Mouse (Mus musculus) cerebellum, adult 11-12 months (tissue): ENCODE measurements around the gene Ankrd23.

Experiments
- DNase-seq: peaks from one replicate; pipeline ENCODE4 v3.0.0; 2022

Gene Ankrd23

DNA sequence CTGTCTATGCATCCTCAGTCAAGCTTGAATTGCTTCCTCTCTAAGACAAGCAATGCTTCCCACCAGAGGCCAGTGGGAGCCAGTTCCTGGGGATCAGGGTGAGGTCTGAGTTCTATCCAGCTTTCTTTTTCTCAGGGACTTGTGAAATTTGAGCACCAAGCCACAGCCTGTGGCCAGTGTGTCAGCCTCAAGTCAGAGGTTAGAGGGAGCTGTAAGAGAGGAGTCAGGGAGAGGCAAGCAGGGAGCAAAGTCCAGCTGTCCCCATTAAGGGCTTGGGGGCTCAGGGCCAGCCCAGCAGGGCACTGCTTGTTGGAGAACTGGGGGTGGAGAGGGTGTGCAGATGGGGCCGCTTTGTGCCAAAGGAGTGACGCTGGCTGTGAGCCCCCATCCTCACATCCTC, 26.5 kb upstream of the Ankrd23 start:
- no peak for DNase-seq

DNA sequence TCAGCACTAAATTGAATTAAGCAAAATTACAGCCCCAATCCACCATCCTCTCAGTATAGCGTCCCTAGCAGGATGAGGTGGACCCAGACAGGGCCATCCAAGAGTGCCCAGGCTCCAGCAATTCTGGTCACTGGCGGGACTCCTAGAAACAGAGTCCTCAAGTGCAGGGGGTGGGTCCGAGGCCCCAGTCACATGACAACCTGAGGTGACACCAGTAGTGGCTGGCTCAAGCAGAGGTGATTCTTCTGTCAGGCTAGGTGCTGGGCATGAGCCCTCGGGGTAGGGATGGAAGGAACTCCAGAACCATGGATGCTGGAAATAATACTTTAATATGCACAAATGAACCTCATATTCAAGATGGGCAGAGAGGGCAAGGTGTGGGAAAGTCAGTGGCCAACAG, 25.7 kb upstream of the Ankrd23 start:
- DNase-seq, result no peak

DNA sequence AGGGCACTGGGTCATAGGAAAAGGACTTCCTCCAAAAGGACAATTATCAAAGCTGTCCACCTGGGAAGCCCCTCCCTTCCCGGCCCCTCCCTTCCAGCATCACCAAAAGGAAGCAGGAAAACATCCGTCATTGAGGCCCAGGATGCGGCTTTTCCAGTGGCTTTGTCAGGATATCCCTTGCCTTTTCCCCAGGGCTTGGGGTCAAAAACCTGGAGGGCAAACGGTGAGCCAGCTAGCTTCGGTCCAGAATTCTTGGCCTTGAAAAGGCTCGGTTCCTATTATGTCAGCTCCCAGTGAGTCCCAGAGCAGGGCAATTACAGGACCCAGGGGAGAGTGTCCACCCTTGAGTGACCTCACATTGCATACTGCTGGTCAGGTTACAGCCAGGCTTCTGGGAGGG, 24.2 kb upstream of the Ankrd23 start:
- no peak for DNase-seq

DNA sequence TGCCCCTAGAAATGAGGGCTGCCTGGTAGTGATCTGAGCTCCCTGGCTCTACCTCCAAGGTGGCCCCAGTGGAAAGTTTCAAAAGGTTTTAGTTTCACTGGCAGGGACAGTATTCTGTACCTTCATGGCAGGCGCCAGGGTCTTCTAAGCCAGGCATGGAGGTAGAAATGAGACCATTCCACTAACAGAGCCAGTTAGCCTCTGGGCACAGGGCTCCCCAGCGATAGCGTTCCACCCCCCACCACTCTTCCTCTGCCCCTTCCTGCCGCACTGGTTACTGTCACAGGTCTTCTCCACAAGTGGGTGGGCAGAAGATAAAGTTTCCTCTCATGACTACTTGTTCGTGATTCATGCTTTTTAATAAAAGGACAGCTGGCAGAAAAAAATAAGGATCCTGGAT, 23.2 kb upstream of the Ankrd23 start:
- DNase-seq, result no peak

DNA sequence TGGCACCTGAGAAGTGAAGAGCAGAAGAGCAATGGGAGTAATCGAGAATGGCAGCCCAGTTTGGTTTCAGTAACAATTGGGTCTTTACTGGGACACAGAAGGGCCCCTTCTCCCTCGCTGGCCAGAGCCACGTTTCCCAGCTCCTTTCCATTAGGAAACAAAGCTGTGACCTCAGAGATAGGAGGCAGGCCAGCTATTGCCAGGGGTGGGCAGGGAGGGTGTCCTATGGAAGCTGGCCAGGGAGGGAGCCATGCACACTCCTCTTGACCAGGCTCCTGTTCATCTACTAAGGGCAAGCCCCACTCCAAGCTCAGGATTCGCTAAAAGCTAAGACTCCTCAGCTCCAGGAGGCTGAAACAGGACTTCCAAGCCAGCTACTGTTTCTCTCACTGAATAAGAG, 22.6 kb upstream of the Ankrd23 start:
- no peak for DNase-seq

DNA sequence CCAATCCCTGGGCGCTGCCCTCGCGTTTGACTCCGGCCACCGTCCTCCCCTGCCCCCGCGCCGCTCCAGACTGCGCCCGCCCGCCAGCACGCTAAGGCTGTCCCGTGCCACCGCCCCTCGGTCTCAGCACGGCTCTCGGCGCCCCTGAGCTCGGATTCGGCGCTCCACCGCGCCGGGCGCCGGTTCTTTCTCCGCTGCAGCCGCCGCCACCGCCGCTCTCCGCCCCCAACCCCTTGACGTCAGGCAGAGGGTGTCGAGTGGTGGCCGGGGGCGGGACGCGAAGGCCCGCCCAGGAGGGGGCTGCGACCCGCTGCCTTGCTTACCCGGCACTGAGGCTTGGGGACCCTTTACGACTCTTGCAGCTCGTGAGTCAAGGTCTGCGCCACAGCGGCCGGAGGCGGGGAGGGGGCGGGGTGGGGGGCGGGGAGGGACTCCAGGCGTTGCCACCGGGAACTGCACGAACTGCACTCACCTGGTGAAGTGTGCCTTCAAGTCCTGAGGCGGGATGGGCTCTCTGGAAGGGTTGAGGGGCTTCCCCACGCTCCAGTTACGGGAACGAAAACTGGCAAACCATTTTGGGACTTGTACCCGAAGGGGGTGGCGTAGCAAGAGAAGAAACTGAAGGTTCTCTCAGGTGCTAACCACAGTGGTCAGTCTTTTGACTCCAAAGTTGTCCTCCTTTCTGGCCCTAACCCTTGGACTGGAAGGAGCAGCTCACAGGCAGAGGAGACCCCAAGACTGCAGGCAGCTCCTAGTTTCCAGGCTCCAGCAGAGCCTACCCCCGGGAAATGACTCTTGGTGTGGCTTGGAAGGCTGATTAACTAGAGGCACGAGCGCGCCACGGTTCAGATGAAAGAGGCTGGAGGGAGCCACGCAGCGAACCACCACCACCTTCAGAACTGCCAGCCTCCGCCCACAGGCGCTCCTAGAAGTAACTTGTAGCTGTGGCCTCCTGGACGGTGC, 21.6 kb upstream of the Ankrd23 start, which contains the start of gene Sema4c:
Gene Sema4c, minus strand, starts transcription at position 319 of the 963 bp plus-strand sequence.
- DNase-seq, result peak; percentile 72

DNA sequence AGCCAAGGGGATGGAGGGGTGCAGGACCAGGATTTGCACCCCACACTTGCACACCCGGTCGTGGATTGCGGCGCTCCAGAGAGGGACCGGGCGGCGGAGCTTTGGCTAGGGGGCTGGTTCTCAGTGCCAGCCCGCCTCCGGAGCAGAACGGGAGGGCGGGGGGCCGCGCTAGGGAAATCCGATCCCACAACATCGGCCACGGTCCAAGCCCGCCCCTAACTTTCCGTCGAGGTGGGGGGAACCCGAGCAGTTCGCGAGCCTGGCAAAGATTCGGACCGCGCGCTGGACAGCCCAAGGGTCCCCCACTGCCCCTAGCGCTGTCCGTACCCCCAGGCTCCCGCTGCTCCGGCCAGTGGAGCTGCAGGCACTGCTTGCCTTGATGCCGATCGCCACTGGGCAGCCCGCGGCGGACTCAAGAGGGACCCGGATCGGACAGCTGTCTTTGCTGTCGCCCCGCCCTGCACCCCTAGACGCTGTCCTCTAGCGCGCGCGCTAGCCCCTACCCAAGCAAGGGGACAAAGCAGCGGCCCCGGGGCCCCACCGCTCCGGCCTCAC, 20.9 kb upstream of the Ankrd23 start:
- DNase-seq, result no peak

DNA sequence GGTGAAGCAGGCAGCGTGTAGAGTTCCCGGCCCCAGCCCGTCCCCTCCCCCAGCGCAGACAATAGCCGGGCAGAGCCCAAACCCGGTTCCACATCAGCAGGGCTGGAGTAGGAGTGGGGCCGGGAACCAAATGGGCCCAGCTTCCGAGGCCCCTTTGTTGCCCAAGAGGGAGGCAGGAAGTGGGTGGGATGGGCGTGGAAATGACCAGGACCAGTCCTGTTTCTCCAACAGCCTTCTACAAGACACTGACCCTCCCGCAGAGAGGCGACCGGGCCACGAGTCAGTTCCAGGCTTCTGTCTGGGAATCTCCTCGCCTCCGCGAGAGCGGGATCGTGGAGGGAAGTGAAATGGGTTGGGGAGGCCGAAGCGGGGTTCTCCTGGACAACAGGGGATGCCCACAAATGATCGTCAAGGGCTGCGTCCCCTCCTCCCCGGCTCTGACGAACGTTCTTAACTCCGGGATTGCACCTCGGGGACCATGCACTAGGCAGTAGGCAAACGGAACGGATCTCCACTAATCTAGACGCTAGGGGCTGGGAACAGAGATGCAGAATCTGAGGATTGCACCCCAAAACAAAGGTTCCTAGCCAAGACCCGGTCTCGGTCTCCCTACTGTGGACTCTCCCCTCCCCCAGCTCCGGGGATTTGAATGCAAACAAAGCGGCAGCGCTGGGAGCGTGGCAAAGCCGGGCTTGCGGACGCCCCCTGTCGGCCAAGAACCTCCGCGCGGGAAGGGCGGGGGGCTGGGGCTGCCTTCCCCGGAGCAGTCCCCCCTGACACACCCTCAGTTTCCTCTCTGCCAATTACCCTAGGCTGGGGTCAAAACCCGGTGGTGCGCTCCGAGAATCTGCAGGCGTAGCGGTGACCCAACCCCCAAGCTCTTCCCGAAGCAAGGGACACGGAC, 20.1 kb upstream of the Ankrd23 start:
- peak; percentile 90 for DNase-seq

DNA sequence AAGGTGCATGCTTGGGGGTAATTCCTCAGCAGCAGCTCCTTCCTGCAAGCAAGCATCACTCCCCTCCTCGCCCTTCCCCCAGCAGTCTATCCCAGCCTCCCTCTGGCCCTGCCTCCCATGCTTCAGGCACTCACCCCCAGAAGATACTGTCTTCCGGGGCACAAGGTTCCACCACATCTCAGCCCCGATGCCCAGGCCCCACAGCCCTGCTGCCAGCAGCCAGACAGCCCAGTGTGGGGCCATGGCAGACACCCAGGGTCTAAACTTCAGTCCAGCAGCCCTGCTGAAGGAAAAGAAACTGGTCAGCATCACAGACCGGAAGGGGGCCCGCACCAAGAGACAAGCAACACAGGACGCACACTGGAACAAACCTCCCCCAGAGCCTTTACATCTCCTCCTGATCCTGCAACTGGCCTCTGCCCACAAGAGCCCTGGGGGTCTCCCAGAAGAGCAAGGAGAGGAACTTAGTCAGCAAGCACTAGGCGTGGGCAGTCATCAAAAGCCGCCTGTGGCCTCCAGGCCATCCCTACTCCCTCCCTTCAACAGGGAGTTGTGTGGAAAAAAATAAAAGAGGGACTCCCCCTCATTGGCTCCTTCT, 19.2 kb upstream of the Ankrd23 start:
- peak; percentile 75 for DNase-seq

DNA sequence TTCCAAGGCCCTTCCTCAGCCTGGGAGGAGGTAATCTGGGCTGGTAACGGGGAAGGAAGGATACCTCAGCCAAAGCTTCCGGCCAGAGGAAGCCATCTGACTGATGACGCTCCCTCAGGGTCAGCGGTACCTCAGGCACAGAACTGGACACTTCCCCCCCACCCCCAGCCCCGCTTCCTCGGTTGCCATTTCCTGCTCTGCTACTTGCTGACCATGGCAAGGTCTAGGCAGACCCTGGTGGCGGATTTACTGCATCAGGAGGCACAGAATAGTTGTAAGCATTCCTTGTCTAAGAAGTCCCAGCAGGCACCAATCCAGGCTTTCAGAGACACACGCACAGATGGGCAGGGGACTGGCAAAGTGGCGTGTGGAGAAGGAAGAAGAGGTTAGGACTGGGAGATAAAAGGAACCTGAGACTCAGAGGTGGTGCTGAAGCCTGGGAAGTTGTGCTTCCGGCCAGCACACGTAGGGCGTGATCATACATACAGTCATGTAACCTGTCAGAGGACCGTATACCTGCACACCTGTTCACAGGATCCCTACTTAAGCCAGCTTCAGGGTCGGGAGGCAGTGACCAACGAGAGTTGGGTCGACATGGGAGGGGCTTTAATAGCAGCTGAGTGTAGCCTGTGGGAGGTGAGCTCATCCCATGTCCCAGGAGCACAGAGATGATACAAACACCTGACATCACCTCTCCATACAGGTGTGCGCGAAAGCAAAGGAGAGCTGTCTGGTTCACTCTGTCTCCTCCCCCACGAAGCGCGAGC, 18.1 kb upstream of the Ankrd23 start:
- peak; percentile 50 for DNase-seq

DNA sequence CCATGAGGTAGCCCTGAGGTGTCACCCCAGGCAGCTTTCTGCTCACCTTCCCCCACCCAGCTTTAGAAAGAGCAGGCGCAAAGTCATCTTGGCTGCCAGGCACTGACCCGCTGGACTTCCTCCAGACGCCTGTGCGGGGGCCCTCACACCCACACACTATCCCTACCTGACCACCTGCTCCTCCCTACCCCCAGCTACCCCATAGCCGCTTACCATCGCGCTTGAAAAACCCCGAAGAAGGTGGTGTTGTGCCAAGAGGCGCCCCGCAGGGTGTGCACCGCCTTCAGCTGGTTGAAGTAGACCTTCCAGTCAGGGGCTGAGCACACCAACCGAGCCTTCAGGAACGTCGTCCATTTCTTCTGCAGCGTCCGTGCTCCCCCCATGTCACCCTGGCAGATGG, 15.8 kb upstream of the Ankrd23 start:
- DNase-seq, result peak; percentile 91

DNA sequence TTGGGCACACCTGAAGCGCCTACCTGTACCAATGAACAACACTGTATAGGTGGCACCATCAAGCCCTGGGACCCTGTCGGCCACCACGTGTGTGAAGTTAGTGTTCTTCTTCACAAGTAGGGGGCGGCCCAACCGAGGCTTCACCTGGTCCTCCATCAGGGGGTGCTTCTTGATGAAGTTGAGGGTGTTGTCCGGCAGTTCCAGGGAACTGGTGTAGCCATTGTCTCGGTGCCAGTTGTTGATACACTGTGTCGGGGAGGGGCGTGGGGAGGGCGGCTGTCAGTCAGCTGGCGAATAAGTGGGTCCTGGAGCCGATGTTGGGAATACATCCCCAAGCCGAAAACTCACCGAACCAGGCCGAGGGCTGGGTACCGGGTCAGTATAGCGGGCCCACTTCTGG, 15.2 kb upstream of the Ankrd23 start:
- peak; percentile 66 for DNase-seq

DNA sequence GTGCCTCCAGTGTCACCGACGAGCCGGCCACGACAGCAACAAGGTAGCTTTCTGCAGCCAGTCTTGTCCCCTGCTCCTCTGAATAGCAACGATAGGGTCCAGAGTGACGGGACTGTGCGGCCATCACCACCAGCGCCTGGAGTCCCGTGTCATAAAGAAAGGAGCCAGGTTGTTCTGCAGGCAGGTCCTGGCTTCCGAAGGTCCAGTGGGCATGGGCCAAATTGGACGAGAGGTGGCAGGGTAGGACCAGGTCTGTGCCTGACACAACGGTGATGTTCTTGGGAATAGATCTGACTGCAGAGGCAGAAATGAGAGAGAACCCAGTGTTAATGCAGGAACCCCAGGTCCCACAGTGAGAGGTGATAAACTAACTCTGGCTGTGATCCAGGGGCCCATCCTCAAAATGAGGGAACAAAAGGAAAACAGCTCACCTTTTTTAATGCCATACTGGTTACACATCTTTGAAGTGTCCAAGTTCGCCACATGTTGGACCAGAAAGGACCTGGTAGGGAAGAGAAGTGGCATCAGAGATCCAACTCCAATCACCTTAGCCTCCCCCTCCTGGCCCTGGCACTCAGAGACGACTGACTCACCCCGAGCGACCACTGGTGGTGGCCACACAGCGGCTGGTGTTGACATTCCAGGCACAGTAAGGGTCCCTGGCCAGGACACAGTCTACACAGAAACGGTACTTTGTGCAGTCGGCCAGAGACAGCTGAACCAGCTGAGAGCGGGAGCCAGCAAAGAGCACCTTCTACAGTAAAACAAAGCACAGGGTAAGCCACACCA, 13.6 kb upstream of the Ankrd23 start:
- peak; percentile 70 for DNase-seq

DNA sequence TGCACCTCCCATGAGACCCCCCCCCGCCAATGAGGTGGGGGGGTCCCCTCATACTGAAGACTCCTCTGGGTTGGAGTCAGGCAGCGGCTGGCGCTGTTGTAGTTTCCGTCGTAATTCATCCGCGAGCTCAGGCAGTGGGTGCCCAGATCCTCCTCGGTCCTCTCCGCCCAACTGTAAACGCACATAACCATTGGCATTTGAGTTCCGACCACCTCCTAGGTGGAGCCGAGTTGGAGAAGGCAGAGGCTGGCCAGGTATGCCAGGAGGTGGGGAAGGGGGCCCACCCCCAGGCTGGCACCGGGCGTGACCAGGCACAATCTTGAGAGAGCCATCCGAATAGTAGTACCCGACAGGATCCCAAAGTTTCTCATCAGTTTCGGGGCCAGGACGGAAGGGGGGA, 12.8 kb upstream of the Ankrd23 start:
- DNase-seq, result peak; percentile 56

DNA sequence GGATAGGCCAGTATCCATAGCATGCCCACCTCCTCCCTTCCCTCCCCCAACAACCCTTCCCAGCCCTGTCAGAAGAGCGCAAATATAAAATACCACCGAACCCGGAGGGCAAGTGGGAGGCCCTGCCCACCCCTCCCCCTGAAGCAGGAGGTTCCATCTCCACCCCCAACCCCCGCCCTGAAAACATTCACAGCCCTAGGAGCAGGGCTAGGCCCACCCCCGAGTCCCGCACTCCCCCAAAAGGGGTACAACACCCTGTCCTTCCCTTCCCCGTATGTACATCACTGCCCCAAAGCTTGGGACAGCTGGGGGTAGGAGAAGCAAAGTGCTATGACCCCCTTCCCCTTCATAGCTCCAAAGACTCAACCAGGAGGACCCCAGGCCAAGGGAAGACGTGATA, 12.1 kb upstream of the Ankrd23 start:
- DNase-seq, result peak; percentile 34

DNA sequence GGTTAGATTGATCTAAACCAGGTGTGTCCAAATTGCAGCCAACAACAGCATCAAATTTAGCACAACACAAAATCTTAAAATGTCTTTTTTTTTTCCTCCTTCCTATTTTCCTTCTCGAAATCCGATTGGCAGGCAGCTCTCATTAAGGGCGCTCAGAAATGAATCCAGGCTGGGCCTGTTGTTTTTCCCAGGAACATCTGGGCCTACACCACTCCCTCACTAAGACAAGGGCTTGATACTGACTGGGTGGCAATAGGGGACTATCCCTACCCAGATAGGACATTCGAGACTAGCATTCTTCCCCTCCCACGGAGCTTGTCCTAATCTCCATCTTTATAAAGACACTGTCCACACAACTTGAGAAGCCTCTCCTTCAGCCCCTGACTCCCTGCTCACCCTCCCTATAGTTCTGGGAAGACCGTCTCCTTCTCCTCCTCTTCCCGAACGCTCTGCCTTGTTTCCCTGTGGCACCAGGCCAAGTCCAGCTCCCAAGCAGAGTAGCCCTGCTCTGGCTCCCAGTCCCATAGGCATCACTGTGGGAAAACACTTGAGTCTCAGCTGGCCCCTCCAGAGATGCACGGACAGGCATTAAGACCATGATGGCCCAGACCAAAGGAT, 11.4 kb upstream of the Ankrd23 start:
- peak; percentile 67 for DNase-seq

DNA sequence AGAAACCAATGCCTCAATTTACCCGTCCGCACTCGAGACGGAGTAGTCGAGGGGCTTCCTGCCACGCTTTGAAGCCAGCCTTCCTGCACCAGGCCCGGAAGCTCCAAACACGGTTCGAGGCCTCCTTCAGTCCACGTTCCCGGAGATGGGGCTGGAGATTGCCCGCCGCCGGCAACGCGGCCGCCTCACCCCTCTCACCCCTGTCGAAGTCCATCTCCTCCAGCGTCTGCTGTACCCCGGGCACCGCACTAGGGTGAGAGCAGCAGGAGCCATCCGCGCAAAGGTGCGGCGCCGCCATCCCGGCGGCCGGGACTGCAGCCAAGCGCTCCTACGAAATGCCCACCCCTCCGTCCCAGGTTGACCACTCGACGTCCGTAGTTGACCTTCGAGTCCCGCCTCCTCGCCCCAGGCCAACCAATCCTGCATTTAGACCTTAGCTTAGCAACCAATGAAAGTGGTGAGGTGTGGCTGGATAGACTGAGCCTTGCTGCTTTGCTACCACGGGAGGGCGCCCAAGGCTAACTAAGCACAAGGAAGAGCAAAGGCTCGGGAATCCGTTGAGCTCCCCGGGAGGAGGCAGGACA, 10.3 kb upstream of the Ankrd23 start, which contains the start of gene Ankrd39:
Gene Ankrd39, minus strand, starts transcription at position 558 of the 584 bp plus-strand sequence.
- peak; percentile 99 for DNase-seq

DNA sequence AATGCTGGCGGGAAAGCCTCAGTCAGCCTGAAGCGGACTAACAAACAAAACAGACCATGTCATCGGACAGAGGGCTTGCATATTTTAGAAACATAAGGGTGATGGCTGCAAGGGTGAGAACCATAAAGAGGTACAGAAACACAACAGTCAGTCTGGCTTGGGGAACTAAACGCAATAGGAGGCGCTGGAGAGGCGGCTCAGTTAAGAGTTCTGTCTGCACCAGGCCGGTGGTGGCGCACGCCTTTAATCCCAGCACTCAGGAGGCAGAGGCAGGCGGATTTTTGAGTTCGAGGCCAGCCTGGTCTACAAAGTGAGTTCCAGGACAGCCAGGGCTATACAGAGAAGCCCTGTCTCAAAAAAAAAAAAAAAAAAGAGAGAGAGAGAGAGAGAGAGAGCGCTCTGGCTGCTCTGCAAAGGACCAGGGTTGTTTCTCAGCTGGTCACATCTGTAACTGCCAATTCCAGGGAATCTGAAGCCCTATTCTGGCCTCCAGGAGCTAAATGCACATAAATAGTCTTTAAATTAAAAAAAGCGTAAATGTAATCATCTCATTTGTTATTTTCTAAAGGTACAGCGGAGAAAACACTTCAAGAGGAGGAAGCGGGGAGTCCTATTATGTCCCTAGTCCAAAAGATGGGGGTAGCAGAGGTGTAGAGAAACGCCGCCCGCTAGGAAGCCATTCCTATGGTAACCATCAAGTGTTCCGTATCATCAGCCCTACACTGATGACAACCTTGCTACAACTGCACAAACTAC, 9.3 kb upstream of the Ankrd23 start:
- DNase-seq, result peak; percentile 46

DNA sequence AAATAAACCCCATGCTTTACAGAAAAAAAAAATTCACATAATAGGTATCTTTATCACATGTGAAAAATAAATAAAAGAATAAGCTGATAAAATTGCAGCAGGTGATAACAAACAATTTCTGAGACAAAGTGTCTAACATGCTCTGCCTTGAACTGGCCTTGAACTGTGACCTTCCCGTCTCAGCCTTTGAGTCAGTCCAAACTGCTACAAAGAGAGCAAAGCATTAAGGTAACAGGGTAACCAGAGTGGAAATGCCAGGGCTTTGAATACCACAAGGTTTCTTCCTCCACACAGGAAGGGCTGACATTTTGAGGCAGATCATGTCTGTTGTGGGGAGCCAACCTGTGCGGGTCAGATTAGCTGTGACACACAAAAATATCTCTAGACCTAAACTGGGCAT, 8.7 kb upstream of the Ankrd23 start:
- no peak for DNase-seq
